Mouse (Mus musculus): ENCODE data around the gene Dlst. TPM values are rescaled to one million over a fixed set of nuclear protein-coding genes. Genes with fewer than 3 reads are reported as not detected.

Gene Dlst
- polyA plus RNA-seq, 1 experiment from 2014 or later = 264 TPM

- Histone ChIP-seq H3K9ac (ENCODE audit: low read length) (peak overlapping the region; percentile 42; the same call in 1 of the 2 replicates), H3K9me3 (replicated peaks; ENCODE audit: control insufficient read depth, low read length) (no peaks in the 10 kb centered on the region), H3K27me3 (ENCODE audit: control insufficient read depth, insufficient read depth, low read length) (no peaks in the 10 kb centered on the region), H3K4me2 (ENCODE audit: low read depth, low read length) (peak overlapping the region; percentile 52), H3K4me3 (ENCODE audit: low read length) (no peak overlapping the region), H3K27ac (ENCODE audit: low read length) (no peak overlapping the region), H3K4me1 (ENCODE audit: control insufficient read depth, insufficient read depth, low read length) (peaks cover 20% of the 10 kb centered on the region), H3K36me3 (ENCODE audit: control insufficient read depth, insufficient read depth) (0 out of 2 replicates have a peak, but pooled peaks cover 2% of the 10 kb centered on the region)
- 28% methylated on average over 27 of the region's 27 CpGs for WGBS
- peak; percentile 62 for ATAC-seq (replicated peaks; ENCODE audit: extremely low read depth, insufficient read depth, low FRiP score)
Observed at GRCm38 (mm10) chr12:85169117-85169858, 58.7 kb downstream of the Dlst start.

GRCm38 (mm10) chr12:85169877-85170276 is 59.2 kb downstream of the Dlst start:
- 0 out of 2 replicates have a peak, but pooled peaks cover 2% of the 10 kb centered on the region for H3K36me3 ChIP-seq (ENCODE audit: control insufficient read depth, insufficient read depth)
- H3K4me3 ChIP-seq (ENCODE audit: low read length) = no peak overlapping the region
- H3K27me3 ChIP-seq (ENCODE audit: control insufficient read depth, insufficient read depth, low read length) = no peaks in the 10 kb centered on the region
- peaks cover 24% of the 10 kb centered on the region for H3K4me1 ChIP-seq (ENCODE audit: control insufficient read depth, insufficient read depth, low read length)
- peak overlapping the region; percentile 52 for H3K4me2 ChIP-seq (ENCODE audit: low read depth, low read length)
- 60% methylated on average over 3 of the region's 3 CpGs for WGBS
- no peak overlapping the region for H3K9ac ChIP-seq (ENCODE audit: low read length)
- no peak for ATAC-seq (replicated peaks; ENCODE audit: extremely low read depth, insufficient read depth, low FRiP score)
- H3K9me3 ChIP-seq (replicated peaks; ENCODE audit: control insufficient read depth, low read length) = no peaks in the 10 kb centered on the region
- H3K27ac ChIP-seq (ENCODE audit: low read length) = no peak overlapping the region

GRCm38 (mm10) chr12:85170284-85170947 is 59.8 kb downstream of the Dlst start:
- Histone ChIP-seq H3K36me3 (ENCODE audit: control insufficient read depth, insufficient read depth) (0 out of 2 replicates have a peak, but pooled peaks cover 2% of the 10 kb centered on the region), H3K9me3 (replicated peaks; ENCODE audit: control insufficient read depth, low read length) (no peaks in the 10 kb centered on the region), H3K27ac (ENCODE audit: low read length) (no peak overlapping the region), H3K4me1 (ENCODE audit: control insufficient read depth, insufficient read depth, low read length) (peaks cover 29% of the 10 kb centered on the region), H3K4me2 (ENCODE audit: low read depth, low read length) (no peak overlapping the region), H3K27me3 (ENCODE audit: control insufficient read depth, insufficient read depth, low read length) (no peaks in the 10 kb centered on the region), H3K9ac (ENCODE audit: low read length) (no peak overlapping the region), H3K4me3 (ENCODE audit: low read length) (no peak overlapping the region)
- peak; percentile 21; the same call in 1 of the 2 replicates for ATAC-seq (replicated peaks; ENCODE audit: extremely low read depth, insufficient read depth, low FRiP score)
- 72% methylated on average over 11 of the region's 11 CpGs for whole genome bisulfite sequencing

- no peaks in the 10 kb centered on the region for H3K9me3 ChIP-seq (replicated peaks; ENCODE audit: control insufficient read depth, low read length)
- no peak for ATAC-seq (replicated peaks; ENCODE audit: extremely low read depth, insufficient read depth, low FRiP score)
- H3K27me3 ChIP-seq (ENCODE audit: control insufficient read depth, insufficient read depth, low read length) = no peaks in the 10 kb centered on the region
- H3K4me3 ChIP-seq (ENCODE audit: low read length) = no peak overlapping the region
- WGBS = 69% methylated on average over 3 of the region's 3 CpGs
- no peak overlapping the region for H3K9ac ChIP-seq (ENCODE audit: low read length)
- H3K4me1 ChIP-seq (ENCODE audit: control insufficient read depth, insufficient read depth, low read length) = peaks cover 34% of the 10 kb centered on the region
- no peak overlapping the region for H3K27ac ChIP-seq (ENCODE audit: low read length)
- 0 out of 2 replicates have a peak, but pooled peaks cover 2% of the 10 kb centered on the region for H3K36me3 ChIP-seq (ENCODE audit: control insufficient read depth, insufficient read depth)
- no peak overlapping the region for H3K4me2 ChIP-seq (ENCODE audit: low read depth, low read length)
Observed at GRCm38 (mm10) chr12:85170948-85171307, 60.3 kb downstream of the Dlst start.

GRCm38 (mm10) chr12:85174016-85174415 is 63.4 kb downstream of the Dlst start:
- 64% methylated on average over 7 of the region's 7 CpGs for WGBS
- 0 out of 2 replicates have a peak, but pooled peaks cover 3% of the 10 kb centered on the region for H3K27me3 ChIP-seq (ENCODE audit: control insufficient read depth, insufficient read depth, low read length)
- H3K9me3 ChIP-seq (replicated peaks; ENCODE audit: control insufficient read depth, low read length) = no peaks in the 10 kb centered on the region
- peaks cover 50% of the 10 kb centered on the region for H3K4me1 ChIP-seq (ENCODE audit: control insufficient read depth, insufficient read depth, low read length)
- no peak for ATAC-seq (replicated peaks; ENCODE audit: extremely low read depth, insufficient read depth, low FRiP score)
- H3K36me3 ChIP-seq (ENCODE audit: control insufficient read depth, insufficient read depth) = no peaks in the 10 kb centered on the region
- no peak overlapping the region for H3K27ac ChIP-seq (ENCODE audit: low read length)
- no peak overlapping the region for H3K9ac ChIP-seq (ENCODE audit: low read length)
- H3K4me3 ChIP-seq (ENCODE audit: low read length) = no peak overlapping the region
- H3K4me2 ChIP-seq (ENCODE audit: low read depth, low read length) = no peak overlapping the region

- Histone ChIP-seq H3K9me3 (replicated peaks; ENCODE audit: control insufficient read depth, low read length) (no peaks in the 10 kb centered on the region), H3K27ac (ENCODE audit: low read length) (peak overlapping the region; percentile 11), H3K9ac (ENCODE audit: low read length) (peak overlapping the region; percentile 53), H3K27me3 (ENCODE audit: control insufficient read depth, insufficient read depth, low read length) (0 out of 2 replicates have a peak, but pooled peaks cover 3% of the 10 kb centered on the region), H3K36me3 (ENCODE audit: control insufficient read depth, insufficient read depth) (no peaks in the 10 kb centered on the region), H3K4me1 (ENCODE audit: control insufficient read depth, insufficient read depth, low read length) (peaks cover 40% of the 10 kb centered on the region), H3K4me2 (ENCODE audit: low read depth, low read length) (peak overlapping the region; percentile 71), H3K4me3 (ENCODE audit: low read length) (peak overlapping the region; percentile 53)
- 0 out of 2 replicates have a peak, but pooled peaks have one; percentile 20 for ATAC-seq (replicated peaks; ENCODE audit: extremely low read depth, insufficient read depth, low FRiP score)
- 38% methylated on average over 16 of the region's 16 CpGs for WGBS
Observed at GRCm38 (mm10) chr12:85175087-85175675, 64.5 kb downstream of the Dlst start.

- Histone ChIP-seq H3K36me3 (ENCODE audit: control insufficient read depth, insufficient read depth) (no peaks in the 10 kb centered on the region), H3K9me3 (replicated peaks; ENCODE audit: control insufficient read depth, low read length) (no peaks in the 10 kb centered on the region), H3K27ac (ENCODE audit: low read length) (0 out of 2 replicates have a peak overlapping the region, but pooled peaks have one; percentile 11), H3K9ac (ENCODE audit: low read length) (peak overlapping the region; percentile 53), H3K4me3 (ENCODE audit: low read length) (peak overlapping the region; percentile 53), H3K4me2 (ENCODE audit: low read depth, low read length) (peak overlapping the region; percentile 71), H3K4me1 (ENCODE audit: control insufficient read depth, insufficient read depth, low read length) (peaks cover 32% of the 10 kb centered on the region), H3K27me3 (ENCODE audit: control insufficient read depth, insufficient read depth, low read length) (0 out of 2 replicates have a peak, but pooled peaks cover 3% of the 10 kb centered on the region)
- 16% methylated on average over 11 of the region's 11 CpGs for WGBS
- ATAC-seq (replicated peaks; ENCODE audit: extremely low read depth, insufficient read depth, low FRiP score) = peak; percentile 65
Observed at GRCm38 (mm10) chr12:85175926-85176845, 65.6 kb downstream of the Dlst start.

- Histone ChIP-seq H3K27me3 (ENCODE audit: control insufficient read depth, insufficient read depth, low read length) (0 out of 2 replicates have a peak, but pooled peaks cover 3% of the 10 kb centered on the region), H3K9ac (ENCODE audit: low read length) (peak overlapping the region; percentile 53), H3K4me3 (ENCODE audit: low read length) (peak overlapping the region; percentile 53), H3K9me3 (replicated peaks; ENCODE audit: control insufficient read depth, low read length) (no peaks in the 10 kb centered on the region), H3K27ac (ENCODE audit: low read length) (no peak overlapping the region), H3K4me1 (ENCODE audit: control insufficient read depth, insufficient read depth, low read length) (peaks cover 39% of the 10 kb centered on the region), H3K4me2 (ENCODE audit: low read depth, low read length) (peak overlapping the region; percentile 71), H3K36me3 (ENCODE audit: control insufficient read depth, insufficient read depth) (no peaks in the 10 kb centered on the region)
- 2% methylated on average over 32 of the region's 32 CpGs for WGBS
- ATAC-seq (replicated peaks; ENCODE audit: extremely low read depth, insufficient read depth, low FRiP score) = 0 out of 2 replicates have a peak, but pooled peaks have one; percentile 34
Observed at GRCm38 (mm10) chr12:85176846-85177523, 66.4 kb downstream of the Dlst start.

Measured in heart, embryonic 16.5 days (tissue).